Mouse (Mus musculus) brain, adult 10 weeks (tissue): ENCODE measurements around the gene Itgbl1. TPM values are rescaled to one million over a fixed set of nuclear protein-coding genes. Genes with fewer than 3 reads are reported as not detected.

ENCODE experiments used
- polyA plus RNA-seq: library from polyadenylated mRNA; stranded (reverse); fragments of 350-450 nt; fragmentation: Illumina TruSeq; extraction: RNeasy Lipid Tissue Mini Kit (QIAGEN cat#74804); gene quantifications from one replicate; pipeline ENCODE4 v1.2.3, GENCODE M21; 2015; ENCODE audit warnings: low read depth, low replicate concordance

The Itgbl1 gene
- polyA plus RNA-seq = 1.0 TPM

GRCm38 (mm10) chr14:123659921-123660385 is at the start of gene Itgbl1:
Gene Itgbl1 (plus strand): TSS chr14:123659971.

DNA sequence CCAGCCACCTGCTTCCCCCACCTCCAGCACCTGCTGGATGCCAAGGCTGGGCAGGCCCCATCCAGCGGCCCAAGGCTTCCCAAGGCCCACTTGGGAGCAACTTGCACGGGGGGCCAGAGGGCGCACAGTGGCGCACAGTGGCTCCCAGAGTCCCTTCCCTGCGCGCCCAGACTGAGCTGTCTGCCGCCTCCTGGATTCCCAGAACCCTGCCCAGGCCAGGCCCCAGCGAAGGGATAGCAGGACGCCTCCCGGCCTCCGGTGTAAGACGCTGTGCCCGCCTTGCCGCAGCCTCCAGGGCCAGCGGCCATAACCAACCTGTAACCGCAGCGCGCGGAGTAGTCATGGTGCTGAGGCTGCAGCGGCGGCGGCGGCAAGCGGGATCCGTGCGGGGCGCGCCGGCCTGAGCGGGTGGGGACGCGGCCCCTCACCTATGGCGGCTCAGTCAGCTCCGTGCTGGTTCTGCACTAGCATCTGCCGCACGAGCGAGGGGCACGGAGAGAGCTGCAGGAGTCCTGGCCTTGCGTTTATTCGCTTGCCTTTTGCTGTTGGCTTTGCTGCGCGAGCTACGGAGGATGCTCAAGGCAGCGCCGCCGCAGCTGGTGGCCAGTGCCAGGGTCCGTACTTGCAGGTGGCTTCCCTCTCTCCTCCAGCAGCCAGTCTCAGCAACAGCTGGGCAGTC is 33.1 kb upstream of the Itgbl1 start, which contains the start of gene Nalcn:
TSS of gene Nalcn (minus strand) at position 644 of the 679 bp plus-strand sequence.

Other genes with a start within 250 kb of the Itgbl1 start
- gene Nalcn, start 32.8 kb upstream of the Itgbl1 start, polyA plus RNA-seq = 41.5 TPM